Comparison of ENCODE assay signal across 12 mouse cellular contexts in the genomic region with DNA sequence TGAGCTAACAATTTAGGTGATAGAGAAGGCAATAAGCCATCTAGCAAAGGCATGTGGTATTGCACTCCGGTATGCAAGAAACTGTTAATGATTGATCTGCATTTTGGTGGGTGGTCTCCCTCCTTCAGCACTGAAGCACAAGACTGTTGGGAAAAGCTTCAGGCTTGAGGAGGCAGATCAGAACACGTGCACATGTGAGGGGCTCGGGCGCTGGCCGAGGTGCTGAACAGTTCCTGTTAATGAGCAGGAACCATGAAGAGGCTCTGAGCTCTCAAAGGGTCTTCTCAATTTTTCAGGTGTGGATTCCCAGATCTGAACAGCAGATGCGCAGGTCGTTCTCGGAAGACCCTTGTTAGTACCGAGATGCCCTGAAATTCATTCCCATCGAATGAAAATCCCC. TPM values are rescaled to one million over a fixed set of nuclear protein-coding genes. Genes with fewer than 3 reads are reported as not detected.
DNase-seq lines count a peak whose midpoint lies in the region; ATAC-seq and TF ChIP-seq lines count a peak whose summit lies in the region.
"Had no signal": no experiment of that assay in that cellular context is flagged by ENCODE, and none has a peak within 500 bp of the region (broad histone marks: within the 10 kb centered on the region; RNA-seq: fewer than 3 reads in every experiment).

No protein-coding gene starts in this region.

- no peak; the same call in 1 of the 2 replicates for TF ChIP-seq CTCF in left cerebral cortex, adult 2 months (IDR thresholded peaks at IDR 0.05)

- H3K9ac ChIP-seq in neural tube, embryonic 15.5 days (replicated peaks) = no peak overlapping the region
- H3K9ac ChIP-seq: embryonic facial prominence, embryonic 15.5 days had no signal

- peak; percentile 15 for DNase-seq in adrenal gland, adult 2 months
- DNase-seq in adrenal gland, adult 8-10 months = no peak
- peak; percentile 7 for DNase-seq in urinary bladder, postnatal 25 days (ENCODE audit: low spot score)
- no peak for DNase-seq in urinary bladder, postnatal 4 days (ENCODE audit: low spot score in 2 of 2)
- peak; percentile 87 for DNase-seq in kidney, postnatal 10 days
- DNase-seq in left cerebral cortex, adult 2 months (ENCODE audit: extremely low spot score in 1 of 2, low spot score in 2 of 2) = no peak
- DNase-seq in urinary bladder, adult 18-20 months (ENCODE audit: low spot score in 2 of 2) = no peak

- no peak overlapping the region for H3K27ac ChIP-seq in neural tube, embryonic 15.5 days (replicated peaks)
- no peak overlapping the region for H3K27ac ChIP-seq in left cerebral cortex, adult 2 months
- H3K27ac ChIP-seq: embryonic facial prominence, embryonic 15.5 days; macrophage had no signal

- no peaks in the 10 kb centered on the region for H3K9me3 ChIP-seq in neural tube, embryonic 15.5 days (replicated peaks)
- H3K9me3 ChIP-seq: embryonic facial prominence, embryonic 15.5 days had no signal

- H3K4me1 ChIP-seq in neural tube, embryonic 15.5 days = peaks cover 23% of the 10 kb centered on the region

- ATAC-seq in neural tube, embryonic 15.5 days (ENCODE audit: low FRiP score) = no peak

- intact Hi-C loops in left cerebral cortex, adult 2 months (cut with DNase I) = no loop called here

- H3K27me3 ChIP-seq in neural tube, embryonic 15.5 days (replicated peaks) = peaks cover 67% of the 10 kb centered on the region

- WGBS in neural tube, embryonic 15.5 days = 5% methylated on average over 10 of the region's 10 CpGs

- peak overlapping the region; percentile 97; the same call in 1 of the 2 replicates for H3K4me2 ChIP-seq in neural tube, embryonic 15.5 days
- H3K4me2 ChIP-seq: embryonic facial prominence, embryonic 15.5 days had no signal

- H3K36me3 ChIP-seq in neural tube, embryonic 15.5 days = no peaks in the 10 kb centered on the region
- H3K36me3 ChIP-seq: embryonic facial prominence, embryonic 15.5 days had no signal

- H3K4me3 ChIP-seq in neural tube, embryonic 15.5 days (replicated peaks) = no peak overlapping the region
- no peak overlapping the region for H3K4me3 ChIP-seq in left cerebral cortex, adult 2 months
- H3K4me3 ChIP-seq: embryonic facial prominence, embryonic 15.5 days had no signal

RNA-seq across cellular contexts. Expression of gene Ghsr, which starts 1.0 kb away (rescaled TPM):
- not detected for total RNA-seq in adrenal gland, adult 2 months (2021)
- polyA plus RNA-seq in adrenal gland, adult 2 months (2012; rRNA removed) = not detected in 2 replicates
- total RNA-seq in adrenal gland, adult 8-10 months (2022) = under 1 TPM in 1 of 4 experiments, not detected in 3; 0.06 TPM
- polyA plus RNA-seq in neural tube, embryonic 15.5 days (2015; fragmentation: Nextera tagmentation; extraction: Ambion mirVana) = 1.7 and 2.2 TPM in 2 replicates
- total RNA-seq in left cerebral cortex, adult 2 months (2021) = under 1 TPM in 1 of 2 experiments, not detected in 1; 0.18 TPM
- polyA plus RNA-seq: C2C12; embryonic facial prominence, embryonic 15.5 days; macrophage; testis, adult 2 months had no signal

RNA-seq across cellular contexts. Expression of gene Tnfsf10, which starts 53.3 kb away (rescaled TPM):
- total RNA-seq in adrenal gland, adult 2 months (2021) = 10 to 100 TPM in 1 of 2 experiments, 1 to 10 TPM in 1; 5.1 to 14.2 TPM
- 1.9 and 3.1 TPM in 2 replicates for polyA plus RNA-seq in adrenal gland, adult 2 months (2012; rRNA removed)
- total RNA-seq in adrenal gland, adult 8-10 months (2022) = 10 to 100 TPM; 10.0 to 20.2 (median 12.3) TPM
- polyA plus RNA-seq in neural tube, embryonic 15.5 days (2015; fragmentation: Nextera tagmentation; extraction: Ambion mirVana) = 0.09 and 0.75 TPM in 2 replicates
- 1 to 10 TPM; 1.3 to 2.4 TPM for total RNA-seq in left cerebral cortex, adult 2 months (2021)
- polyA plus RNA-seq: C2C12 had no signal

Comparison
In these comparisons a context has a peak if more than half of its experiments do, and no peak if none do; other contexts are left out.
1. DNase-seq: peak in adrenal gland, adult 2 months (single experiment), urinary bladder, postnatal 25 days (single experiment) and kidney, postnatal 10 days (single experiment); none in adrenal gland, adult 8-10 months (single experiment), urinary bladder, postnatal 4 days (0 of 2), left cerebral cortex, adult 2 months (0 of 2) and urinary bladder, adult 18-20 months (0 of 2).